Mouse (Mus musculus): ENCODE data around the gene B430306N03Rik. TPM values are rescaled to one million over a fixed set of nuclear protein-coding genes. Genes with fewer than 3 reads are reported as not detected.
"Not testable (repeated sequence)": the region's sequence is repeated elsewhere in the genome, so short reads cannot be mapped to it uniquely, and the experiment has no call there.

Gene B430306N03Rik
- total RNA-seq (2021), result not detected

DNA sequence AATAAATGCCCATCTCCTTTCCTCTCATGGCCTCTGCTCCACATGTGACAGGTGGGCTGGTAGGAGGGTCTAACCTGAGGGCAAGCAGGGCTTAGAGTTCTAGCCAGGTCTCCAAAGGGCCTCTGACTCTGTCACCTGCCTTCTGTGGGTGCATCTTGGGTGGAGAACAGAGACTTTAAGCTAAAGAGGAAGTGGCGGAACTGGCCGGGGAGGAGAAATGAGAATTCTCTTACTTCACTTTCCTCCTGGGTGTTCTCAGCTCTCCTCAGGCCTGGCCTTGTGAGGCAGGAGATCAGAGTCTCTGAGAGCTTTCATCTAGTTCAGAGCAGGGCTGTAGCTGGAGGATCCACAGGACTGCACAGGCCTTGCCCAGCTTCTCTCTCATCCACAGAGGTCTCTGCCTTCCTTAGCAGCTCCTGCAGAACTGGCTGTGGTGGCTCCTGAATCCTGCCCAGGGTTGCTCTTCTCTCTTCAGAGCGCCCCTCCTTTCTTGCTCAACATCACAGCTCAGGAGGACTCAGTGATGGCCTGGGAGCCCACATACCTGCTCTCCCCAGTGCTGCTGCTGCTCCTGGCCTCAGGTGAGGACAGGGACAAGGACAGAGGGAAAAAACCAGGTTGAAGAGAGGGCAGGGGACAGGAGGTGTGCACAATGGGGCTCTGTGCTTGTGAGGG is at the start of gene B430306N03Rik:
TSS of gene B430306N03Rik (plus strand) at position 237 of the 675 bp plus-strand sequence.
- intact Hi-C loops (cut with DNase I); DNase-seq (ENCODE audit: extremely low spot score in 1 of 2, low spot score in 2 of 2): not testable (repeated sequence)

DNA sequence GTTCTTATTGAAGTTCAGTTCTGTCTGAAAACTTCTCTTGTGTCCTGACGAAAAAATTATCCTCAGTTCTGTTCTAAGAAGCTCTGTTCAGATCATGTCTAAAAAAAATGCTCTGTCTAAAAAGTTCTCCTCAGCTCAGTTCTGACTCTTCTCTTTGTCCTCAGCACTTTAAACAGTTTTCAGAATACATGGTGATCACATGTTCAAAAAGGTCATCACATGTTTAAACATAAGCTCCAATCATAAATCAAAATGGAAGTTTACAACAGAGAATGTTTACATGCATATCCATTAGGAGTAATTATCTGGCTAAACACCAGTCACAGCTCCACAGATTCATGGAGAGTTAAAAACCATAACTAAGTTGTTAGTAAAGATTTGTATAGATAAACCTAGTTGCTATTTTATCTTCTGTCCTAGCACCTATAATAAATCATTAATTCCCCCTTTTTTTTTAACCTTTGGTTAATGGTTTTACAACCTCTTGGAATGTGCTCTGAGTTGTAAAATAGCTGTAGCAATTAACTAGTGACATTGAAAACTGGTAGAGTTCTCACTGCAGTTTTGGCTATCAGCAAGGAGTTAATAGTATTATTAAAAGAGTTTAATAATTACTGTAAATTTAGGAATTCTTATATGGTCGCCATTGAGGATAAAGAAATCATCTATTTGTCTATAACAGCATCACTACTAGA is 49.2 kb upstream of the B430306N03Rik start:
- DNase-seq (ENCODE audit: extremely low spot score in 1 of 2, low spot score in 2 of 2), result no peak
- intact Hi-C loops (cut with DNase I), result no loop called here

DNA sequence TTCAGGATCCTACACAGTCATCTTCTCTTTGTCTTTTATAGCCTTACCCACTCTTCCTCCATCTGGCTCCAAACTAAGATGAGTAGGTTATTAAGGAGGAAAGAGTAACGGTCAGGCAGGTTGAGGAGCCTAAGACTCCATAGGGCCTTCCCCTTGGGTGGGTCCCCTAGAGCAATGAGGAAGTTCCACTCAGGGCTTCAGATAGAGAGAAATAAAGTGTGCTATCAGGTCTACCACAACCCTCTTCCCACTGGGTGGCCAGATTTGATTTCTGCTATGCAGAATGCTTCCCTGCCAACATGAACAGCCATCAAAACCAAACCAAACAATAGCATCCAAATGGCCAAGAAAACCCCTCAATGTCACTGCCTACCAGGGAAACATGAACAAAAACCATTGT is 48.4 kb upstream of the B430306N03Rik start:
- no peak for DNase-seq (ENCODE audit: extremely low spot score in 1 of 2, low spot score in 2 of 2)
- intact Hi-C loops (cut with DNase I), result no loop called here

- no peak for DNase-seq (ENCODE audit: extremely low spot score in 1 of 2, low spot score in 2 of 2)
- intact Hi-C loops (cut with DNase I), result no loop called here
These were observed 47.7 kb upstream of the B430306N03Rik start for GRCm38 (mm10) chr17:48268276-48268675.

GRCm38 (mm10) chr17:48269833-48270232 is 46.1 kb upstream of the B430306N03Rik start:
- intact Hi-C loops (cut with DNase I), result no loop called here
- DNase-seq (ENCODE audit: extremely low spot score in 1 of 2, low spot score in 2 of 2), result no peak

- intact Hi-C loops (cut with DNase I), result no loop called here
- DNase-seq (ENCODE audit: extremely low spot score in 1 of 2, low spot score in 2 of 2), result no peak
These were observed 43.8 kb upstream of the B430306N03Rik start for GRCm38 (mm10) chr17:48272158-48272557.

DNA sequence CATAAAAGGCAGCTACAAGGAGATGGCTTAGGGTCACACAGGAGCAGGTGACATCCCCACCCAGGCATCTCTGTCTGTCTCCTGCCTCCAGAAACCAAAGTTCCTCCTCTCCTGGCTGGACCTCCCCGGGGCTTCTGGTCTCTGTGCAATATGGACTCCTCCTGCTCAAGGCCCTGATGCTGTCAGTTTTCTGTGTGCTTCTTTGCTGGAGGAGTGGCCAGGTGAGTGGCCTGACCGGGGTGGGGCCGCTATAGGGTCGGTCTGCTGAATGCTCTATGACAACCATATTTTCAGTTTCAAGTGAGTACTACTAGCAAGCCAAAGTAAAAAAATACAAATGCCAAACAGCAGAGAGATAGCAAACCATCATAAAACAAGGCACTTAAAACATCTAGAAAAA is 43.3 kb upstream of the B430306N03Rik start:
- intact Hi-C loops (cut with DNase I), result no loop called here
- DNase-seq (ENCODE audit: extremely low spot score in 1 of 2, low spot score in 2 of 2), result no peak

DNA sequence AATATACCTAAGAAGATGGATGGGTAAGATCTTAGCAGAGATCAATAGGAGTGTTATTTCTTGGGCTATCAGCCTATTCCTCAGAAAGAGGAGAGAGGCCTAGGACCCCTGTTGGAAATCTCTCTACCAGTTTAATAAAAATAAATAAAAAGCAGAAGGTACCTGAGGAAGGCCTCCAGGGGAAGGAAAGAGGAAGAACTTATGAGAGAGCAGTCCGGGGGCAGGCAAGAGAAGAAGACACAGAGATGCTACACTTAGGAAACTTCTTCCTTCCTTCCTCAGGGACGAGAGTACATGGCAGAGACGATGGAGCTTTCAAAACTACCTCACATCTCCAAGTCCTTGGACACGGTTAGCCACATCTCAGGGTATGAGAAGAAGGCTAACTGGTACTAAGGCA is 41.8 kb upstream of the B430306N03Rik start:
- intact Hi-C loops (cut with DNase I), result loop anchor here (2.0 kb wide), 1 partner anchor 63 kb away; no protein-coding TSS in a partner anchor
- DNase-seq (ENCODE audit: extremely low spot score in 1 of 2, low spot score in 2 of 2), result no peak

DNA sequence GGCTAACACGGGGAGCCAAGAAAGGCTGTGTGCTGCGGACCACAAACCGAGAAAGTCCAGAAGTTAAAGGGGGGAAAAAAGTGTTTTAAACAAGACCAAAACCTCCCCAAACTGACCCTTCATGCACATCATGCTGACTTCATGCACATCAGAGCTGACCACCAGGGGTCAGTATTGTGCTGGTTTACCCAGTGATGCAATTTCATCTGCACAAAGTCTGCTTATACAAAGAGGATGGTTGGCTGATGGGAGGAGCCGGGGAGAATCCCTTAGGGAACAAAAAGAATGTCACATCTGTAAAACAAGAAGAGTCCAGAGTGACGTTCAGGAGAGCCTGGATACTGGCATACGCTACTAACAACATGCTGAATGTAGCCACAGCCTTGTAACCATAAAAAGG is 41.1 kb upstream of the B430306N03Rik start:
- peak; percentile 58 to 78 for DNase-seq (ENCODE audit: extremely low spot score in 1 of 2, low spot score in 2 of 2)
- intact Hi-C loops (cut with DNase I), result loop anchor here (2.0 to 5.0 kb wide), 2 partner anchors 62 to 132 kb away; partner anchors contain the start of gene Nfya

DNA sequence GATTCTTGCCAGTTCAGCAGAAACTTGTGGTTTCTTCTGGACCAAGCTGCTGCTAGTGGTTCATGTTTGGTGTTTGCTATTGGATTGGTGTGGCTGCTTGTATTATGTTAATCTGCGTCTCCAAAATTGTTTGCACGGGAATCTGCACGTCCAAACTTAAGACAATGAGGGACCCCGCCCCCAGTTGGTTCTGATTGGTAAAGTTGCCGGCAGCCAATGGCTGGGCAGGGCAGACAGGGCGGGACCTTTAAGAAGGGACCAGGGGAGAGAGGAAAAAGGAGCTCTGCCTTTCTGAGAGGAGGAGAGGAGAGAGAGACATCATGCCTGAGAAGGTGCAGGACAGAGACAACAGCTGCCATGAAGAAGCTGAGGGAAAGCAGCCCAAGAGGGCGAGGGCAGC is 40.2 kb upstream of the B430306N03Rik start:
- intact Hi-C loops (cut with DNase I), result loop anchor here (2.0 to 5.0 kb wide), 2 partner anchors 61 to 132 kb away; partner anchors contain the start of gene Nfya
- no peak for DNase-seq (ENCODE audit: extremely low spot score in 1 of 2, low spot score in 2 of 2)

DNA sequence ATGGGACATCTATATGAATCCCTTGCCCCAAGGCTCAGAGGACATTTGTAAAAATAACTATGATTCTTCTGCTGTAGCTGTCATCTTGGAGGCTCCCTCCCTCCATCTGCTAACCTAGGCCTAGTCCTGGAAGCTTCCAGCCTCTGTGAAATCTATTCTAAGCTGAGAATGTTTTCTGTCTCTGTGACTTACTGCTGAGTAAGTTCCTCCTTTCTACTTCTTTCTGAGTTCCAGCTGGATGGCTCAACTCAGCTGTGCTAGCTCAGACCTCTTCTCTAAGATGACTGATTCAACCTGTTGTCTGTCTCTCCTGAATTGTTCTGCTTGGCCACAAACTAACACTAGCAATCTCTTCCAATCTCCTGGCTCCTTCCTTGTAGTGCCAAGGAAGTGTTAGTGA is 37.6 kb upstream of the B430306N03Rik start:
- intact Hi-C loops (cut with DNase I), result loop anchor here (5.0 kb wide), 1 partner anchor 129 kb away; the partner anchor contains the start of gene Nfya
- no peak for DNase-seq (ENCODE audit: extremely low spot score in 1 of 2, low spot score in 2 of 2)

DNA sequence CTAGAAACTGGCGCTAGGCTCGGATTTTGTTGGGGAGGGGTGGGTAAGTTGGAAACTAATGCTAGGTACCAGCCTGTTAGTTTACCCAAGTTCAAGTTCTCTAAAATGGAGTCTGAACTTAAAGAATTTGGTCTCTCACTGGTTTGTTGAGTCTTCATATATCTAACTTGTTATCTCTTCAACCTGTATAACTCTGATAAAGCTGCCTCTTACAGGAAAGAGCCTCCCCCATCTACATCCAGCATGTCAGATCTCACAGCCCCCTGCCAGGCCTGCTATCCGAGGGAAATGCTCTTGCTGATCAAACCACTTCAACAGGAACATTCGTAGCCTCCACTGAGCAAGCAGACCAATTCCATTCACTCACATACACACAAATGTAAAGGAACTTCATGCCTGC is 36.9 kb upstream of the B430306N03Rik start:
- no peak for DNase-seq (ENCODE audit: extremely low spot score in 1 of 2, low spot score in 2 of 2)
- intact Hi-C loops (cut with DNase I), result loop anchor here (5.0 kb wide), 1 partner anchor 128 kb away; the partner anchor contains the start of gene Nfya

DNA sequence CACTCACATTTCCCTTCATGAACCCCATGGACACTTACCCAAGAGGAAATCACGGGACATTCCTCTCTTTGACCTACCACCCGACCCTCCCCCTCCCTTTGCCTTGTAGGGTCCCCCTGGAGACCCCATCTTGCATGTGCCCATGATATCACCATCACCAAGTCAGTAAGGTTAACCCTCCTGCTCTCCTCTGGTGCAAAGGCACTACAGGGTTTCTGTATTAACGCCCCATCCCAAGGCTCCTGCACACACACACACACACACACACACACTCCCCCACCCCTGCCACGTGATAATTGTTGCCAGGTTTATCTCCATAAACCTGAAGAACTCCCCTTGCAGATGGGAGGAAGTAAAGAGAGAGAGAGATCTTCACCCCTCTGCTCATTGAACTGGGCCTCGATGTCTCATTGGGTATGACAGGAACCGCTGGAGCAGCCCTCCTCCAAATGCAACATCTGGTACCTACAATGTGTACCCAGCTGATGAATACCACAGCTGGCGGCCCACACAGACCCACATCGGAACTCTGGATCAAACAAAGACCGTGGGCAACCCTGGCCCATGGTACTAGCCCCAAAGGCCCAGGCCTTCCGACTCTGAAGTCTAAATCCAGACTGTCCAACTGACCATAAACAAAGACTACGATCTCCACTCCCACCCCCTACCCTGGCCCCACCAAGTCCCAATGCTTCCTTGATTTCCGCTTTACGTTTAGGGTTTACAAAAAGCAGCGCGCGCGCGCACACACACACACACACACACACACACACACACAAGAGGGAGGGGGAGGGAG is 34.8 kb upstream of the B430306N03Rik start:
- intact Hi-C loops (cut with DNase I), result no loop called here
- no peak for DNase-seq (ENCODE audit: extremely low spot score in 1 of 2, low spot score in 2 of 2)

DNA sequence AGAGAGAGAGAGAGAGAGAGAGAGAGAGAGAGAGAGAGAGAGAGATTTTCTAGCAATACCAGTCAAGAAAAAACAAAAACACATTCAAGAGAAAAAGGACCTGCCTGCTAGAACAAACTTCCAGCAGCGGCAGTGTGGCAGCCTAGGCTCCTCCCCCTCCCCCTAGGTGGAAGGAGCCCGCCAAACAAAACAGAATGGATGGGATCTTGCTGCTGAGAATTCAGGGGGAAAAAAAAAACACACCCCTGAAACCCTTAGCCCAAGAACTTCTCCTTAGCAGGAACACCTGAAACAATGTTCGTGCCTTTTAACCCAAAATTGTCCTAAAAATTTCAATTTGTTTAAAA is 34.2 kb upstream of the B430306N03Rik start:
- intact Hi-C loops (cut with DNase I), result no loop called here

GRCm38 (mm10) chr17:48286765-48287164 is 29.2 kb upstream of the B430306N03Rik start:
- no peak for DNase-seq (ENCODE audit: extremely low spot score in 1 of 2, low spot score in 2 of 2)
- intact Hi-C loops (cut with DNase I), result loop anchor here (5.0 kb wide), 1 partner anchor 41 kb away; no protein-coding TSS in a partner anchor

More for the DNA sequence above, 34.2 kb upstream of the B430306N03Rik start:
- DNase-seq (ENCODE audit: extremely low spot score in 1 of 2, low spot score in 2 of 2), result peak in 1 of 2 experiments; percentile 43

DNA sequence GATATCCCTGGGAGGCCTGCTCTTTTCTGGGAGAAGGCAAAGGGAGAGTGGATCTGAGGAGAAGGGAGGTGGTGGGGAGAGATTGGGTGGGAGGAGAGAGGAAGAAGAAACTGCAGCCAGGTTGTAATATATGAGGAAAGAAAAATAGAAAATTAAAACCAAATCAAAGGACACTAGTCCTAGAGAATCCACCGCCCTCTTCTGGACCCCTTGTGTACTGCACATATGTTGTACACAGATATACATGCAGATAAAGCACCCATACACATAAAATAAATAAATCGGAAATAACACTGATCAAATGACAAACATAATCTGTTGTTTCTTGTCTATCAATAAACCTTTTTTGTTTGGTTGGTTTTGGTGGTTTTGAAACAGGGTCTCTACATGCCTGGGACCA is 28.7 kb upstream of the B430306N03Rik start:
- intact Hi-C loops (cut with DNase I), result loop anchor here (5.0 kb wide), 1 partner anchor 40 kb away; no protein-coding TSS in a partner anchor
- DNase-seq (ENCODE audit: extremely low spot score in 1 of 2, low spot score in 2 of 2), result no peak

DNA sequence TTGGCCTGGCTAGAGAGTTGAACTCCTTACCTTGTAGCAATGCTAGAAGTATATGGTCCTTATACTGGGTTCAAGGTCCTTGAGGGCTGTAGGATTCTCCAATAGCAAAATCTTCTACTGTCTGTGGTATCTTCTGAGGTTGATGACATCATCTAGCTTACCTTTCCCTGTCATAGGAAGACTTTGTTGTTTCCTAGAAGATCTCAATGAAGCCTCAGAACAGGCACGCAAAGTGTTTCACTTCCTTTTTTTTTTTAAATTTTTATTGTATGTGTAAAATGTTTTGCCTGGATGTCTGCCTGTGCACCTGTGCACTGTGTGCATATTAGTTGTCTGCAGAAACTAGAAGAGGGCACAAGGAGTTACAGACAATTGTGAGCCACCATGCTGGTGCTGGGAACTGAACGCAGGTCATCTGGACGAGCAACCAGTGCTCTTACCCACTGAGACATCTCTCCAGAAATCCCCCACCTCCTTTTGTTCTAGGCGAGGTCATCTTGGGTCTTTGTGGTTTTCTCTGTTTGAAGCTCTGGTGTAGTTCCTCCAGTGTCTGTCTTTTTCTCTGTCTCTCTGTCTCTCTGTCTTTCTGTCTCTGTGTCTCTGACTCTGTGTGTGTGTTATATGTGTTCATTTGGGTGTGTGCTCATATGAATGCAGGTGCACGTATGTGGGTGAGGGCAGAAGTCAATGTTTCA is 22.3 kb upstream of the B430306N03Rik start:
- no peak for DNase-seq (ENCODE audit: extremely low spot score in 1 of 2, low spot score in 2 of 2)
- intact Hi-C loops (cut with DNase I), result no loop called here

- intact Hi-C loops (cut with DNase I), result no loop called here
- DNase-seq (ENCODE audit: extremely low spot score in 1 of 2, low spot score in 2 of 2), result no peak
These were observed 16.7 kb upstream of the B430306N03Rik start, which contains the start of gene Treml2 for GRCm38 (mm10) chr17:48299203-48299602. TSS of gene Treml2 (plus strand) at chr17:48299498.

DNA sequence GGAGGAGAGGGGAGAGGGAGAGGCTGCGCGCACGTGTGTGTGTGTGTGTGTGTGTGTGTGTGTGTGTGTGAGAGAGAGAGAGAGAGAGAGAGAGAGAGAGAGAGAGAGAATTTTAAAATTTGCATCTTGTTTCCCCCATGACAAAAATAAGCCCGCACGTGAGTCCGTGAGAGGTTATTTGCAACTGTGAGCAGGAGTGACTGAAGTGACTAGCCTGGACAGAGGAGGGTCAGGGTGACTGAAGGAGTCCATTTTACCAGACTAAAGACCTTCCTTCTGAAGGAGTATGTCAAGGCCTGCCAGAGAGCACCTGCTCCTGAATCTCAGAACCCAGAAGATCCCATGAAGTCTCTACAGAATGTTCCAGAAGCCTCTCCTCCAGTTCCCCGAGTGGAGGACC is 16.2 kb upstream of the B430306N03Rik start:
- intact Hi-C loops (cut with DNase I), result no loop called here
- no peak for DNase-seq (ENCODE audit: extremely low spot score in 1 of 2, low spot score in 2 of 2)
